Mouse (Mus musculus) small intestine, adult 2 months (tissue): ENCODE measurements around the gene Erbb3. TPM values are rescaled to one million over a fixed set of nuclear protein-coding genes. Genes with fewer than 3 reads are reported as not detected.
A peak's percentile ranks its signal among the peaks of the same experiment; 100 is the strongest.
"Not testable (repeated sequence)": the region's sequence is repeated elsewhere in the genome, so short reads cannot be mapped to it uniquely, and the experiment has no call there.

ENCODE experiments used
- H3K27ac ChIP-seq: fragments of 200-500 bp; 2 replicates; pipeline ENCODE4 v1.5.1; 2012; ENCODE audit warnings: low read depth, low read length, control low read depth, inconsistent platforms; ENCODE audit not compliant: insufficient read depth
- H3K27me3 ChIP-seq: fragments of 200-500 bp; 2 replicates; pipeline ENCODE4 v1.6.1; 2012; ENCODE audit warnings: mild to moderate bottlenecking, moderate library complexity, low read length, inconsistent platforms; ENCODE audit not compliant: control insufficient read depth, insufficient read depth
- H3K36me3 ChIP-seq: fragments of 200-500 bp; 2 replicates; pipeline ENCODE4 v1.6.1; 2012; ENCODE audit warnings: mild to moderate bottlenecking, low read length, control low read depth, inconsistent platforms; ENCODE audit not compliant: control insufficient read depth, insufficient read depth
- H3K4me1 ChIP-seq: fragments of 200-500 bp; 2 replicates; pipeline ENCODE4 v1.6.1; 2012; ENCODE audit warnings: low read length, inconsistent platforms, mixed read lengths; ENCODE audit not compliant: control insufficient read depth, insufficient read depth, insufficient read length
- H3K4me3 ChIP-seq: fragments of 200-500 bp; 2 replicates; pipeline ENCODE4 v1.5.1; 2012; ENCODE audit warnings: low read depth, mild to moderate bottlenecking, control low read depth, inconsistent platforms, low read length, moderate library complexity
- CTCF ChIP-seq: fragments of 200-500 bp; IDR thresholded peaks from 2 replicates; pipeline ENCODE4 v1.5.1; 2012; ENCODE audit warnings: low read depth, mild to moderate bottlenecking, control low read depth, inconsistent platforms, low read length, moderate library complexity, mixed read lengths; ENCODE audit not compliant: insufficient replicate concordance, insufficient read length; ENCODE audit errors: extremely low read depth
- POLR2A ChIP-seq: fragments of 200-500 bp; IDR thresholded peaks from 2 replicates; pipeline ENCODE4 v1.6.1; 2012; ENCODE audit warnings: low read depth, mild to moderate bottlenecking, control low read depth, inconsistent platforms, low read length, moderate library complexity
- WGBS: fragments of 180-500 bp; shearing (Covaris S2); methylation state at CpG from one replicate; pipeline ENCODE4 v1.1.7; 2018; 5-methylcytosine and 5-hydroxymethylcytosine counted together
- polyA plus RNA-seq: library from polyadenylated mRNA; depleted of rRNA; stranded (reverse); fragments of >200 nt; gene quantifications from 2 replicates; pipeline ENCODE4 v1.2.3, GENCODE M21; 2012

Erbb3 gene
- polyA plus RNA-seq, 1 experiment: 127 TPM

- TF ChIP-seq POLR2A (no peak), CTCF (no peak)
- H3K4me1 ChIP-seq: peaks cover 4% of the 10 kb centered on the region; the same call in 1 of the 2 replicates
- H3K4me3 ChIP-seq: no peak overlapping the region
- H3K36me3 ChIP-seq: 0 out of 2 replicates have a peak, but pooled peaks cover 4% of the 10 kb centered on the region
- 83% methylated on average over 1 of the region's 1 CpGs for WGBS
- no peaks in the 10 kb centered on the region for H3K27me3 ChIP-seq
- H3K27ac ChIP-seq: no peak overlapping the region
These were observed 29.1 kb upstream of the Erbb3 start for GRCm38 (mm10) chr10:128618570-128618969.

GRCm38 (mm10) chr10:128615798-128616448 lies 26.5 kb upstream of the Erbb3 start:
- not testable (repeated sequence) for H3K4me3 ChIP-seq, H3K27ac ChIP-seq, H3K4me1 ChIP-seq, H3K36me3 ChIP-seq, H3K27me3 ChIP-seq
- WGBS: 63% methylated on average over 6 of the region's 7 CpGs

GRCm38 (mm10) chr10:128614934-128615333 lies 25.5 kb upstream of the Erbb3 start:
- Histone ChIP-seq H3K4me3 (no peak overlapping the region), H3K4me1 (peaks cover 4% of the 10 kb centered on the region; the same call in 1 of the 2 replicates), H3K27ac (no peak overlapping the region), H3K27me3 (no peaks in the 10 kb centered on the region), H3K36me3 (no peaks in the 10 kb centered on the region)
- TF ChIP-seq POLR2A: no peak
- TF ChIP-seq CTCF: no peak
- WGBS: 54% methylated on average over 3 of the region's 3 CpGs

- H3K4me1 ChIP-seq, H3K27me3 ChIP-seq, H3K36me3 ChIP-seq, H3K4me3 ChIP-seq: not testable (repeated sequence)
- 24% methylated on average over 4 of the region's 4 CpGs for WGBS
- H3K27ac ChIP-seq: 0 out of 2 replicates have a peak overlapping the region, but pooled peaks have one; percentile 12
These were observed 24.4 kb upstream of the Erbb3 start for GRCm38 (mm10) chr10:128613820-128614219.

GRCm38 (mm10) chr10:128613154-128613440 lies 23.6 kb upstream of the Erbb3 start:
- H3K4me1 ChIP-seq: peaks cover 4% of the 10 kb centered on the region; the same call in 1 of the 2 replicates
- no peaks in the 10 kb centered on the region for H3K36me3 ChIP-seq
- H3K27ac ChIP-seq: no peak overlapping the region
- no peaks in the 10 kb centered on the region for H3K27me3 ChIP-seq
- no peak overlapping the region for H3K4me3 ChIP-seq
- TF ChIP-seq POLR2A (no peak), CTCF (no peak)
- WGBS: 10% methylated on average over 6 of the region's 6 CpGs

GRCm38 (mm10) chr10:128612433-128613153 lies 23.1 kb upstream of the Erbb3 start:
- WGBS: 10% methylated on average over 16 of the region's 16 CpGs
- Histone ChIP-seq H3K4me3 (peak overlapping the region; percentile 35), H3K27ac (no peak overlapping the region), H3K36me3 (no peaks in the 10 kb centered on the region), H3K27me3 (no peaks in the 10 kb centered on the region), H3K4me1 (peaks cover 4% of the 10 kb centered on the region; the same call in 1 of the 2 replicates)
- TF ChIP-seq CTCF (peak; percentile 57; the same call in 1 of the 2 replicates), POLR2A (no peak)

- TF ChIP-seq CTCF (no peak), POLR2A (no peak)
- Histone ChIP-seq H3K36me3 (no peaks in the 10 kb centered on the region), H3K4me3 (no peak overlapping the region), H3K4me1 (peaks cover 13% of the 10 kb centered on the region; the same call in 1 of the 2 replicates), H3K27ac (no peak overlapping the region), H3K27me3 (no peaks in the 10 kb centered on the region)
- 51% methylated on average over 2 of the region's 2 CpGs for WGBS
These were observed 17.0 kb upstream of the Erbb3 start for GRCm38 (mm10) chr10:128606483-128606882.
